Mouse (Mus musculus) inflammation-experienced regulatory T-cells, adult 16 weeks (primary cell): ENCODE measurements around the gene H2-T3. TPM values are rescaled to one million over a fixed set of nuclear protein-coding genes. Genes with fewer than 3 reads are reported as not detected.

Experiments used
- polyA plus RNA-seq: library from polyadenylated mRNA; unstranded; fragments of 100-300 nt; shearing (Covaris generic); gene quantifications from one replicate; pipeline ENCODE4 v1.2.1, GENCODE M21; 2017

Gene H2-T3
- 0.65 TPM for polyA plus RNA-seq

GRCm38 (mm10) chr17:36190169-36190507 is at the start of gene H2-T3:
Gene H2-T3 (minus strand): TSS chr17:36190287.

DNA sequence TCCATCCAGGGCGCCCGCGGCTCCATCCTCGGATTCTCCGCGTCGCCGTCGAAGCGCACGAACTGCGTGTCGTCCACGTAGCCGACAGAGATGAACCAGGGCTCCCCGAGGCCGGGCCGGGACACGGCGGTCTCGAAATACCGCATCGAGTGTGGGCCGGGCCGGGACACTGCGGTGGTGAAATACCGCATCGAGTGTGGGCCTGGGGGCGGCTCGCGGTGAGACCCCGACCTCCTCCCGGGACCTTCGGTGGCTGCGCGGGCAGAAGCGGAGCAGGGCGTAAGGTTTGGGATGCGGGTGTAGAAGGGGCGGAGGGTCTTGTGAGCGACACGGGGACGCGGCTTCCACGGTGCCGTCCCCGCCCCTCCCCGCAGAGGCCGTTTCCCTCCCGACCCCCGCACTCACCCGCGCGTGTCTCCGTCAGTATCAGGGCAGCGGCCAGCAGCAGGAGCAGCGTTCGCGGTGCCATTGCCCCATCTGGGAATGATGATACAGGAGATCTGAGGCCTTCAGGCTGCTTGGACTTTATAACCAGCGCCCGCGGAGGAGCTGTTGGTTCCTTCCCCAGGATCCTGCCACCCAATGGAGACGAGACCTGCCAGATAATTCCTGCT is 21.9 kb downstream of the H2-T3 start, which contains the start of gene Gm8909:
TSS of gene Gm8909 (minus strand) at position 499 of the 614 bp plus-strand sequence.

Other genes starting within 250 kb of the H2-T3 start
- 174 TPM for gene Abcf1, start 220.5 kb downstream of the H2-T3 start, polyA plus RNA-seq
- gene Gnl1, start 210.4 kb downstream of the H2-T3 start, polyA plus RNA-seq = 20.4 TPM
- gene Prr3, start 210.1 kb downstream of the H2-T3 start, polyA plus RNA-seq = 23.3 TPM
- 19.4 TPM for gene H2-T24, start 169.7 kb downstream of the H2-T3 start, polyA plus RNA-seq
- gene H2-T23, start 157.4 kb downstream of the H2-T3 start, polyA plus RNA-seq = 776 TPM
- 250 TPM for gene H2-T22, start 147.5 kb downstream of the H2-T3 start, polyA plus RNA-seq
- gene Gm6034, start 147.3 kb downstream of the H2-T3 start, polyA plus RNA-seq = 0.24 TPM
- gene Gm11127, start 131.9 kb downstream of the H2-T3 start, polyA plus RNA-seq = 0.30 TPM
- gene Gm19684, start 68.6 kb downstream of the H2-T3 start, polyA plus RNA-seq = 1.5 TPM
- gene Gm7030, start 60.9 kb downstream of the H2-T3 start, polyA plus RNA-seq = not detected
- 12.4 TPM for gene Gm8909, start 21.8 kb downstream of the H2-T3 start, polyA plus RNA-seq
- gene Rpp21, start 67.8 kb upstream of the H2-T3 start, polyA plus RNA-seq = 190 TPM
- 25.1 TPM for gene Trim39, start 82.0 kb upstream of the H2-T3 start, polyA plus RNA-seq
- not detected for gene H2-M10.2, start 96.2 kb upstream of the H2-T3 start, polyA plus RNA-seq
- gene H2-M10.1, start 135.9 kb upstream of the H2-T3 start, polyA plus RNA-seq = not detected
- not detected for gene H2-M10.3, start 178.1 kb upstream of the H2-T3 start, polyA plus RNA-seq